Mouse (Mus musculus): ENCODE results near the gene Med12l.
"Not testable (repeated sequence)": the region's sequence is repeated elsewhere in the genome, so short reads cannot be mapped to it uniquely, and the experiment has no call there.

The Med12l gene

GRCm38 (mm10) chr3:59098540-59098939 is 92.9 kb downstream of the Med12l start:
- DNase-seq (ENCODE audit: inconsistent age in 2 of 2, low spot score in 1 of 2): no peak

- DNase-seq (ENCODE audit: inconsistent age in 2 of 2, low spot score in 1 of 2): no peak
Measured at GRCm38 (mm10) chr3:59101218-59101986, 95.8 kb downstream of the Med12l start, which contains the start of gene Gpr171. Gpr171 (minus strand) TSS chr3:59101821.

- no peak for DNase-seq (ENCODE audit: inconsistent age in 2 of 2, low spot score in 1 of 2)
Measured at GRCm38 (mm10) chr3:59102146-59102545, 96.5 kb downstream of the Med12l start.

- DNase-seq (ENCODE audit: inconsistent age in 2 of 2, low spot score in 1 of 2): peak; percentile 46 to 64
Measured at GRCm38 (mm10) chr3:59104462-59104861, 98.8 kb downstream of the Med12l start.

- no peak for DNase-seq (ENCODE audit: inconsistent age in 2 of 2, low spot score in 1 of 2)
Measured at GRCm38 (mm10) chr3:59107439-59107838, 101.8 kb downstream of the Med12l start.

- not testable (repeated sequence) for DNase-seq (ENCODE audit: inconsistent age in 2 of 2, low spot score in 1 of 2)
Measured at GRCm38 (mm10) chr3:59109834-59110233, 104.2 kb downstream of the Med12l start.

GRCm38 (mm10) chr3:59111944-59112343 is 106.3 kb downstream of the Med12l start:
- DNase-seq (ENCODE audit: inconsistent age in 2 of 2, low spot score in 1 of 2): no peak

- DNase-seq (ENCODE audit: inconsistent age in 2 of 2, low spot score in 1 of 2): not testable (repeated sequence)
Measured at GRCm38 (mm10) chr3:59113291-59113690, 107.7 kb downstream of the Med12l start.

- DNase-seq (ENCODE audit: inconsistent age in 2 of 2, low spot score in 1 of 2): peak; percentile 48 to 84
Measured at GRCm38 (mm10) chr3:59113973-59114517, 108.4 kb downstream of the Med12l start.

- peak in 1 of 2 experiments; percentile 48 for DNase-seq (ENCODE audit: inconsistent age in 2 of 2, low spot score in 1 of 2)
Measured at GRCm38 (mm10) chr3:59121067-59121730, 115.6 kb downstream of the Med12l start.

GRCm38 (mm10) chr3:59121780-59122449 is 116.3 kb downstream of the Med12l start:
- no peak for DNase-seq (ENCODE audit: inconsistent age in 2 of 2, low spot score in 1 of 2)

GRCm38 (mm10) chr3:59125022-59125421 is 119.4 kb downstream of the Med12l start:
- peak in 1 of 2 experiments; percentile 47 for DNase-seq (ENCODE audit: inconsistent age in 2 of 2, low spot score in 1 of 2)

- peak in 1 of 2 experiments; percentile 50 for DNase-seq (ENCODE audit: inconsistent age in 2 of 2, low spot score in 1 of 2)
Measured at GRCm38 (mm10) chr3:59125783-59126555, 120.3 kb downstream of the Med12l start.

GRCm38 (mm10) chr3:59128681-59129080 is 123.1 kb downstream of the Med12l start:
- peak in 1 of 2 experiments; percentile 42 for DNase-seq (ENCODE audit: inconsistent age in 2 of 2, low spot score in 1 of 2)

GRCm38 (mm10) chr3:59129547-59129946 is 123.9 kb downstream of the Med12l start:
- peak in 1 of 2 experiments; percentile 77 for DNase-seq (ENCODE audit: inconsistent age in 2 of 2, low spot score in 1 of 2)

- DNase-seq (ENCODE audit: inconsistent age in 2 of 2, low spot score in 1 of 2): peak; percentile 71 to 90
Measured at GRCm38 (mm10) chr3:59130431-59130830, 124.8 kb downstream of the Med12l start.

GRCm38 (mm10) chr3:59131081-59131480 is 125.5 kb downstream of the Med12l start:
- peak; percentile 66 to 82 for DNase-seq (ENCODE audit: inconsistent age in 2 of 2, low spot score in 1 of 2)

- no peak for DNase-seq (ENCODE audit: inconsistent age in 2 of 2, low spot score in 1 of 2)
Measured at GRCm38 (mm10) chr3:59131966-59132365, 126.3 kb downstream of the Med12l start.

- DNase-seq (ENCODE audit: inconsistent age in 2 of 2, low spot score in 1 of 2): no peak
Measured at GRCm38 (mm10) chr3:59133189-59133588, 127.6 kb downstream of the Med12l start.

- DNase-seq (ENCODE audit: inconsistent age in 2 of 2, low spot score in 1 of 2): no peak
Measured at GRCm38 (mm10) chr3:59135911-59136653, 130.5 kb downstream of the Med12l start.
